Mouse (Mus musculus) liver, embryonic 15.5 days (tissue): ENCODE measurements around the gene Zfp993. TPM values are rescaled to one million over a fixed set of nuclear protein-coding genes. Genes with fewer than 3 reads are reported as not detected.
A peak's percentile ranks its signal among the peaks of the same experiment; 100 is the strongest.
"Not testable (repeated sequence)": the region's sequence is repeated elsewhere in the genome, so short reads cannot be mapped to it uniquely, and the experiment has no call there.

Experiments used
- ATAC-seq: fragments of 200-750 bp; cut with Nextera tagmentation; 2 replicates; pipeline ENCODE4 v1.8.0; 2017; ENCODE audit warnings: moderate number of reproducible peaks, mild to moderate bottlenecking, moderate library complexity; ENCODE audit not compliant: insufficient read depth
- H3K27ac ChIP-seq: fragments of 300-500 bp; sonication (generic); replicated peaks from 2 replicates; pipeline ENCODE4 v1.5.1; 2015; ENCODE audit warnings: mild to moderate bottlenecking, inconsistent platforms
- H3K27me3 ChIP-seq: fragments of 300-500 bp; sonication (generic); 2 replicates; pipeline ENCODE4 v1.6.1; 2015; ENCODE audit warnings: mild to moderate bottlenecking, inconsistent platforms
- H3K36me3 ChIP-seq: fragments of 300-500 bp; sonication (generic); replicated peaks from 2 replicates; pipeline ENCODE4 v1.6.1; 2015; ENCODE audit warnings: moderate library complexity, mild to moderate bottlenecking, inconsistent platforms
- H3K4me1 ChIP-seq: fragments of 300-500 bp; sonication (generic); replicated peaks from 2 replicates; pipeline ENCODE4 v1.6.1; 2015; ENCODE audit warnings: inconsistent platforms
- H3K4me2 ChIP-seq: fragments of 300-500 bp; sonication (generic); 2 replicates; pipeline ENCODE4 v1.6.1; 2015; ENCODE audit warnings: moderate library complexity, mild to moderate bottlenecking, inconsistent platforms
- H3K4me3 ChIP-seq: fragments of 300-500 bp; sonication (generic); replicated peaks from 2 replicates; pipeline ENCODE4 v1.5.1; 2015; ENCODE audit warnings: mild to moderate bottlenecking, inconsistent platforms
- H3K9ac ChIP-seq: fragments of 300-500 bp; sonication (generic); 2 replicates; pipeline ENCODE4 v1.6.1; 2015; ENCODE audit warnings: moderate library complexity, mild to moderate bottlenecking, inconsistent platforms
- H3K9me3 ChIP-seq: fragments of 300-500 bp; sonication (generic); replicated peaks from 2 replicates; pipeline ENCODE4 v1.6.1; 2016; ENCODE audit warnings: inconsistent platforms
- WGBS: fragments of 180-500 bp; shearing (Covaris S2); methylation state at CpG from one replicate; pipeline ENCODE4 v1.1.7; 2015; ENCODE audit warnings: mixed read lengths; ENCODE audit not compliant: insufficient replicate concordance; 5-methylcytosine and 5-hydroxymethylcytosine counted together
- polyA plus RNA-seq: library from polyadenylated mRNA; unstranded; fragments of >200 nt; fragmentation: Nextera tagmentation; extraction: Ambion mirVana; gene quantifications from 2 replicates; pipeline ENCODE4 v1.2.1, GENCODE M21; 2015

Zfp993 gene
- 2.3 and 3.4 TPM in 2 replicates for polyA plus RNA-seq

DNA sequence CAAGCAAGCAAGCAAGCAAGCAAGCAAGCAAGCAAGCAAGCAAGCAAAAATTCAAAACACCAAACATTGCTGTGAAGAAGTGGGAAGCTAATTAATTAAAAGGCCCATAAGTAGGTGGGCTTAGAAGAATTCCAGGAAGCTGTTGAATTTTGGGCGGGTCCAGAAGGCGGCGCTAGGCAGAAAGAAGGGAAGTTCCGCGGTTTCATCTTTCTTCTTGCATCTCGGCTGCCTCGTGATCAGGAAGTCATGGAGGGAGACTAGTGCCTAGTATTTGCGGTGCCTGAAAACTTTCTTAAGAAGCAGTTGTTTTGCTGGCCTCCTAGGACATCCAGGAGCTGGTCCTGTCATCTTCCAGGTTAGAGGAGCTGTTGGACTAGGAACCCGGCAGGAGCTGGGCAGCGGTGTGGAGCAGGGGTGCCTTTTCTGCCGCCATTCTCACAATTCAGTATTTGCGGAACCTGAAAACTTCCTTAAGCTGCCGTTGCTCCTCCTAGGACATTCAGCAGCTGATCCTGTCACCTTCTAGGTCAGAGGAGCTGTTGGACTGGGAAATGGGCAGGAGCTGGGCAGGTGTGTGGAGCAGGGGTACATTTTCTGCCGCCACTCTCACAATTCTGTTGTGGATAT is at the start of gene Zfp993:
Gene Zfp993 (plus strand): TSS at position 188 of the 627 bp plus-strand sequence.
- ATAC-seq, H3K4me2 ChIP-seq, H3K9ac ChIP-seq, H3K36me3 ChIP-seq, H3K9me3 ChIP-seq, H3K27ac ChIP-seq, H3K27me3 ChIP-seq, H3K4me3 ChIP-seq, H3K4me1 ChIP-seq: not testable (repeated sequence)
- WGBS = no CpG with 5 or more reads among the region's 14 CpGs

DNA sequence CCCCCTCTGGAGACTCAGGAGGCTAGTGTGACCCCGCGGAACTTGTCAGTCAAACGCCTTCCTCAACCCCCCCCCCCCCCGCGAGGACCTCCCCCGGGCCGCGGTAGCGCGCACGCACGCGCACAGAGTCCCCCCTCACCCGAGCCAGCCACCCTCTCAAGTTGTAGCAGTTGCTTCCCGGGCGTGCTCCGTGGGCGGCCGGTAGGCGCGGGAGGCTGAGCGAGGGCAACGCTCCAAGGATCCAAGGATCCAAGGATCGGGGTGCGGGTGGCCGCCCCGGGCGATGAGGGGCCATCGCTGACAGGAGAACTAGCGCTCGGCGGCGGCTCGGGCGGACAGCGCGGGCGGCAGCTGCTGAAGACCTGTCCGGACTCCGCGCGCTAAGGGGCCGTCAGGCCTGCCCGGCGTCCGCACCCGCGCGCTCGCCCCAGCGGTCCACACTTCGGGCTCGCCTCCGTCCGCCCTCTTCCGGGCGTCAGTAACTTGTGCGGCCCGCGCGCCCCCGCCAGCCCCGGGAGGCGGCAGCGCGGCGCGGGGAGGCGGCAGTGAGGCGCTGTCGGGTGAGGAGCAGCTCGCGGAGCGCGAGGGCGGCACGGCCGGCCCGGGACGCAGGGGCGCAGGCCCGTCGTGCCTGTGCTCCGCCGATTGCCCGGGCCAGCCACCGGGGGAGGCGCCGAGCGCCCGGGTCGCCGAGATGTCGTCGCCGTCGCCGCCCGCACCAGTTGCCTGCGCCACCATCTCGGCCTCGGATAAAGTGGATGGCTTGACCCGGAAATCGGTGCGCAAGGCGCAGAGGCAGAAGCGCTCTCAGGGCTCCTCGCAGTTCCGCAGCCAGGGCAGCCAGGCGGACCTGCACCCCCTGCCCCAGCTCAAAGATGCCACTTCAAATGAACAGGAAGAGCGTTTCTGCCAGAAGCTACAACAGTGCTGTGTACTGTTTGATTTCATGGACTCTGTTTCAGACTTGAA is 30.6 kb upstream of the Zfp993 start:
- not testable (repeated sequence) for H3K4me2 ChIP-seq, H3K4me3 ChIP-seq, H3K9me3 ChIP-seq, H3K27ac ChIP-seq, H3K4me1 ChIP-seq, H3K36me3 ChIP-seq, H3K27me3 ChIP-seq, H3K9ac ChIP-seq
- peak; percentile 78 for ATAC-seq
- WGBS = 0% methylated on average over 6 of the region's 111 CpGs

DNA sequence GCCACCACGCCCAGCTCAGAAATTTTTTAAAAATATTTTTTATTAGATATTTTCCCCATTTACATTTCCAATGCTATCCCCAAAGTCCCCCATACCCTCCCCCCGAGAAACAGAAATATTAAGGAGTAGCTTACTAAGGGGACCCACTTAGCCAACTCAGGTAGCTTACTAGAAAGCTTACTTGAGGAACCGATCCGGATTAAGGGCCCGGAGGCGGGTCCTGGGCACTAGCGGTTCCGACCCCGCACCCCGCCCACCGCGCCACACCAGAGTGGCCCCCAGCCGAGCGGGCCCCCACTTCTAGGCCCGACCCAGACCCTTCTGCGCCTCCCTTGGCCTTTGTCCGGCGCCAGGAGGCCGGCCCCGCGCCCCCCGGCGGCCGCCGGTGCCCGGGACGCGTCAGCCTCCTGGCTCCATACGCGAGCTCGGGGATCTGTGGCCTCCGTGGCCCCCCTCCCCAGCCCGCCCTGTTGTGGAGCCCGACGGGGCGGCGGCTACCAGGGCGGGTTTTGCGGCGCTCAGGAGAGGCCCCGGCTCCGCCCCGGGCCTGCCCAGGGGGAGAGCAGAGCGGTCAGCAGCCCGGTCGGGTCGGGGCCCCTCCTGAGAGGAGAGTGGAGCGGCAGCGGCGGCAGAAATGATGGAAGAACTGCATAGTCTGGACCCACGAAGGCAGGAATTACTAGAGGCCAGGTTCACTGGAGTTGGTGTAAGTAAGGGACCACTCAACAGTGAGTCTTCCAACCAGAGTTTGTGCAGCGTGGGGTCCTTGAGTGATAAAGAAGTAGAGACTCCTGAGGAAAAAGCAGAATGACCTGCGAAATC is 7.0 kb upstream of the Zfp993 start:
- not testable (repeated sequence) for H3K9me3 ChIP-seq, H3K4me3 ChIP-seq, H3K9ac ChIP-seq, H3K27me3 ChIP-seq, H3K36me3 ChIP-seq, H3K27ac ChIP-seq, H3K4me1 ChIP-seq
- 3% methylated on average over 32 of the region's 53 CpGs for WGBS
- ATAC-seq = peak; percentile 78
- peak overlapping the region; percentile 41; the same call in 1 of the 2 replicates for H3K4me2 ChIP-seq

DNA sequence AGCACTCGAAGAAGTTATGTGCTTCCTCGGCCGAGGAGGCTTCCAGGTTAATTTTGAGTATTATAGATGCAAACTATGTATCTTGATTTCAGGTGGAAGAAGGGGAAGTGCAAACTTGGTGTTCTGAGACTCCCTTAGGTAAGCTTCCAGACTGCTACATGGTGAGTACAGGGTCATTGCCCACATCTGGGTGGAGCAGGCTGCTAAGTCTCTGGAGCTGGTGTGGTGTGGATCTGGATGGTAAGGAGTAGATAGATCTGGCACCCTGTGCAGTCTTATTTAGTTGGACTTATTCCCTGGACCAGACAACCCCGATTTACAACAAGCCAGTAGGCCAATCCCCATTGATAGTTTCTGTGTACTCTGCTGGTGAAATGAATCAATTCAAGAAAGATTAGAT is 33.6 kb downstream of the Zfp993 start:
- H3K4me1 ChIP-seq, H3K9me3 ChIP-seq, H3K27me3 ChIP-seq, H3K36me3 ChIP-seq, H3K4me3 ChIP-seq, H3K9ac ChIP-seq, ATAC-seq, H3K27ac ChIP-seq, H3K4me2 ChIP-seq: not testable (repeated sequence)
- no CpG with 5 or more reads among the region's 4 CpGs for WGBS

DNA sequence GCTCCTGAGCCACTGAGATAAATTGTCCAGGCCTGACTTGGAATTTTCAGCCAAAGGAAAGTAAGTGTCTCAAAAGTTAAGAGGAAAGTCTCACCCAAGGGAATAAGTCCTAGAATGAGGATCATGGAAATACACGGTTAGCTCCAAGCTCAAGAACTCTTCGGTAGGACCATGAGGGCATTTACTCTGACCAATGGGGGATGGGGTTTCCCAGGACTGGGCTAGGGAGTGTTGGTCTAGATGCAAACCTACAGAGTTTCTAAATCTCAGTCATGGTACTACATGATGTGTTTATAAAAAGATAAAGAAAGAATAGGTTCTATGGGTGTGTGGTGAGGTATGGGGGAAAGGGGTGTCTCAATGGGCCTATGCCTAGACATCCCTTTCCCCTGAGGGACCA is 38.9 kb downstream of the Zfp993 start:
- H3K9me3 ChIP-seq, H3K4me3 ChIP-seq, H3K4me1 ChIP-seq, H3K27me3 ChIP-seq, H3K27ac ChIP-seq, H3K9ac ChIP-seq, H3K4me2 ChIP-seq, H3K36me3 ChIP-seq: not testable (repeated sequence)
- ATAC-seq = peak; percentile 29; the same call in 1 of the 2 replicates
- no CpG with 5 or more reads among the region's 2 CpGs for WGBS

DNA sequence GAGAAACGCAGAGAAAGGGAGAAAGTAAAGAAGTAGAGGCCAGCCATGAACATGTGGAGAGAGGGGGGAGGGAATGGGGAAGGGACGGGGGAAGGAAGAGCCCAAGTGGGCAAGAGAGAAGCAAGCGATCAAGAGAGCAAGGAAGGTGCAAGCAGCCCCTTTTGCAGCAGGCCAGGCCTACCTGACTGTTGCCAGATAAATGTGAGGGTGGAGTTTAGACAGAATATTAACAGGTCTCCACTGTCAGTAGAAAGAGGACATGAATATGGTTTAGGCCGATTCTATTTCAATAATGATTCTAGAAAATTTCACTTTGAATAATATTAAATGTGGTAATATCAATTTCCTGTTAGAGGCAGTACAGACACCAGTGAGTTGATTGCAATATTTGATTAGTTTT is 39.4 kb downstream of the Zfp993 start:
- WGBS = 83% methylated on average over 1 of the region's 4 CpGs

DNA sequence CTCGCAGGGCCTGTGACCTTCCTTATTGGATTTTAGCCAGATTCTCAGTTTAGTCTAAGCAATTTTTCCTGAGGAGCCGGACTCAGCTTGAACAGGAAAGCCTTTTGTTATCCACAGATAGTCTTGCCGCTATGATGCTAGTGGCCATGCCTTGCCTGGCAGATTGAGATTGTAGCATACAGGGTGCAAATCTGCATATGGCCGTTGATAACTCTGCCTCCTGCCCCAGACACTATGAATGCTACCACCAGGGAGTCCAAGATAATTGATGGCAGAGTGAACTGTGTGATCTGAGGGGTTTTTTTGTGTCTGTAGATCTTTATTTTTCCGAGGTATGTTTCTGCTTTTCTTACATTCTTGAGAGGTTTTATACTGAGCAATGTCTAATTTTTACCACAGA is 39.9 kb downstream of the Zfp993 start:
- 62% methylated on average over 2 of the region's 5 CpGs for WGBS
- H3K4me3 ChIP-seq, H3K27ac ChIP-seq, H3K27me3 ChIP-seq, ATAC-seq, H3K9me3 ChIP-seq, H3K36me3 ChIP-seq, H3K9ac ChIP-seq, H3K4me1 ChIP-seq, H3K4me2 ChIP-seq: not testable (repeated sequence)

More for the DNA sequence above, 39.4 kb downstream of the Zfp993 start:
- not testable (repeated sequence) for H3K27me3 ChIP-seq, H3K36me3 ChIP-seq, H3K4me2 ChIP-seq, H3K9me3 ChIP-seq, H3K27ac ChIP-seq, H3K9ac ChIP-seq, H3K4me3 ChIP-seq, H3K4me1 ChIP-seq
- peak; percentile 26; the same call in 1 of the 2 replicates for ATAC-seq

Other genes starting within 250 kb of the Zfp993 start
- 1.6 and 1.8 TPM in 2 replicates for gene Zfp992, start 161.9 kb upstream of the Zfp993 start, polyA plus RNA-seq
- gene Zfp981, start 108.9 kb upstream of the Zfp993 start, polyA plus RNA-seq = 0.06 and 0.07 TPM in 2 replicates